Mouse (Mus musculus): Measurements from ENCODE around the gene Bud31. TPM values are rescaled to one million over a fixed set of nuclear protein-coding genes. Genes with fewer than 3 reads are reported as not detected.

The Bud31 gene
- total and polyA plus RNA-seq, 2 experiments from 2014 or later, result 61.2 to 119 TPM

GRCm38 (mm10) chr5:145114071-145114605, 26.0 kb upstream of the Bud31 start, which contains the start of gene Arpc1b:
Gene Arpc1b, plus strand, starts transcription at chr5:145114215.
- H3K4me2 ChIP-seq (ENCODE audit: low read depth, low read length), result peak within 1 kb of the TSS; percentile 64
- under 1% methylated on average over 33 of the region's 53 CpGs for WGBS

GRCm38 (mm10) chr5:145114606-145115473, 25.3 kb upstream of the Bud31 start:
- Histone ChIP-seq H3K4me1 (ENCODE audit: control insufficient read depth, insufficient read depth) (no peaks in the 10 kb centered on the region), H3K36me3 (replicated peaks; ENCODE audit: control insufficient read depth, insufficient read depth, low read length) (peaks cover 9% of the 10 kb centered on the region), H3K4me3 (ENCODE audit: low read depth, low read length) (peak overlapping the region; percentile 69), H3K4me2 (ENCODE audit: low read depth, low read length) (peak overlapping the region; percentile 64), H3K9me3 (replicated peaks; ENCODE audit: control insufficient read depth, low read length) (no peaks in the 10 kb centered on the region), H3K27ac (ENCODE audit: low read depth) (peak overlapping the region; percentile 72), H3K9ac (replicated peaks; ENCODE audit: low read depth, low read length) (peak overlapping the region; percentile 62), H3K27me3 (ENCODE audit: control insufficient read depth, insufficient read depth, low read length) (no peaks in the 10 kb centered on the region)
- WGBS, result 16% methylated on average over 25 of the region's 40 CpGs
- peak; percentile 42 for DNase-seq (ENCODE audit: low spot score)
- ATAC-seq (ENCODE audit: insufficient read depth, low read depth), result peak; percentile 50
- TF ChIP-seq CTCF (IDR thresholded peaks at IDR 0.05; ENCODE audit: low read depth) (no peak), EP300 (IDR thresholded peaks at IDR 0.05; ENCODE audit: low read depth) (no peak)

More at GRCm38 (mm10) chr5:145114071-145114605, 26.0 kb upstream of the Bud31 start, which contains the start of gene Arpc1b:
- Histone ChIP-seq H3K9ac (replicated peaks; ENCODE audit: low read depth, low read length) (peak within 1 kb of the TSS; percentile 62), H3K4me1 (ENCODE audit: control insufficient read depth, insufficient read depth) (no peaks in the 10 kb centered on the region), H3K4me3 (ENCODE audit: low read depth, low read length) (peak within 1 kb of the TSS; percentile 69), H3K36me3 (replicated peaks; ENCODE audit: control insufficient read depth, insufficient read depth, low read length) (peaks cover 16% of the 10 kb centered on the region), H3K27ac (ENCODE audit: low read depth) (peak within 1 kb of the TSS; percentile 72), H3K27me3 (ENCODE audit: control insufficient read depth, insufficient read depth, low read length) (no peaks in the 10 kb centered on the region), H3K9me3 (replicated peaks; ENCODE audit: control insufficient read depth, low read length) (no peaks in the 10 kb centered on the region)
- peak; percentile 69 for ATAC-seq (ENCODE audit: insufficient read depth, low read depth)
- TF ChIP-seq CTCF (IDR thresholded peaks at IDR 0.05; ENCODE audit: low read depth) (no peak), EP300 (IDR thresholded peaks at IDR 0.05; ENCODE audit: low read depth) (no peak)
- DNase-seq (ENCODE audit: low spot score), result peak; percentile 67

GRCm38 (mm10) chr5:145115736-145116135, 24.4 kb upstream of the Bud31 start:
- DNase-seq (ENCODE audit: low spot score) (no peak), ATAC-seq (ENCODE audit: insufficient read depth, low read depth) (no peak)
- Histone ChIP-seq H3K27me3 (ENCODE audit: control insufficient read depth, insufficient read depth, low read length) (no peaks in the 10 kb centered on the region), H3K4me2 (ENCODE audit: low read depth, low read length) (peak overlapping the region; percentile 64), H3K9ac (replicated peaks; ENCODE audit: low read depth, low read length) (no peak overlapping the region), H3K36me3 (replicated peaks; ENCODE audit: control insufficient read depth, insufficient read depth, low read length) (0 out of 2 replicates have a peak, but pooled peaks cover under 1% of the 10 kb centered on the region), H3K9me3 (replicated peaks; ENCODE audit: control insufficient read depth, low read length) (no peaks in the 10 kb centered on the region), H3K4me1 (ENCODE audit: control insufficient read depth, insufficient read depth) (0 out of 2 replicates have a peak, but pooled peaks cover 4% of the 10 kb centered on the region), H3K27ac (ENCODE audit: low read depth) (peak overlapping the region; percentile 87), H3K4me3 (ENCODE audit: low read depth, low read length) (peak overlapping the region; percentile 69)
- 77% methylated on average over 5 of the region's 5 CpGs for WGBS
- no peak for TF ChIP-seq CTCF (IDR thresholded peaks at IDR 0.05; ENCODE audit: low read depth)
- TF ChIP-seq EP300 (IDR thresholded peaks at IDR 0.05; ENCODE audit: low read depth), result no peak

- 37% methylated on average over 4 of the region's 4 CpGs for WGBS
- Histone ChIP-seq H3K36me3 (replicated peaks; ENCODE audit: control insufficient read depth, insufficient read depth, low read length) (no peaks in the 10 kb centered on the region), H3K4me1 (ENCODE audit: control insufficient read depth, insufficient read depth) (0 out of 2 replicates have a peak, but pooled peaks cover 5% of the 10 kb centered on the region), H3K27me3 (ENCODE audit: control insufficient read depth, insufficient read depth, low read length) (no peaks in the 10 kb centered on the region), H3K9me3 (replicated peaks; ENCODE audit: control insufficient read depth, low read length) (no peaks in the 10 kb centered on the region), H3K4me2 (ENCODE audit: low read depth, low read length) (peak overlapping the region; percentile 64), H3K4me3 (ENCODE audit: low read depth, low read length) (peak overlapping the region; percentile 69; the same call in 1 of the 2 replicates), H3K27ac (ENCODE audit: low read depth) (peak overlapping the region; percentile 87), H3K9ac (replicated peaks; ENCODE audit: low read depth, low read length) (no peak overlapping the region)
- TF ChIP-seq EP300 (IDR thresholded peaks at IDR 0.05; ENCODE audit: low read depth), result peak; percentile 44; the same call in 1 of the 2 replicates
- no peak for TF ChIP-seq CTCF (IDR thresholded peaks at IDR 0.05; ENCODE audit: low read depth)
- DNase-seq (ENCODE audit: low spot score) (peak; percentile 82), ATAC-seq (ENCODE audit: insufficient read depth, low read depth) (peak; percentile 55)
Measured at GRCm38 (mm10) chr5:145116316-145116715, 23.8 kb upstream of the Bud31 start.

GRCm38 (mm10) chr5:145116916-145117315, 23.2 kb upstream of the Bud31 start:
- 0 out of 2 replicates have a peak, but pooled peaks cover 5% of the 10 kb centered on the region for H3K4me1 ChIP-seq (ENCODE audit: control insufficient read depth, insufficient read depth)
- peak; percentile 39 for ATAC-seq (ENCODE audit: insufficient read depth, low read depth)
- no peak overlapping the region; the same call in 1 of the 2 replicates for H3K9ac ChIP-seq (replicated peaks; ENCODE audit: low read depth, low read length)
- WGBS, result 35% methylated on average over 10 of the region's 10 CpGs
- no peak for TF ChIP-seq EP300 (IDR thresholded peaks at IDR 0.05; ENCODE audit: low read depth)
- peak; percentile 60 for TF ChIP-seq CTCF (IDR thresholded peaks at IDR 0.05; ENCODE audit: low read depth)
- no peaks in the 10 kb centered on the region for H3K27me3 ChIP-seq (ENCODE audit: control insufficient read depth, insufficient read depth, low read length)
- H3K4me2 ChIP-seq (ENCODE audit: low read depth, low read length), result peak overlapping the region; percentile 34
- DNase-seq (ENCODE audit: low spot score), result no peak
- no peaks in the 10 kb centered on the region for H3K36me3 ChIP-seq (replicated peaks; ENCODE audit: control insufficient read depth, insufficient read depth, low read length)
- H3K9me3 ChIP-seq (replicated peaks; ENCODE audit: control insufficient read depth, low read length), result no peaks in the 10 kb centered on the region
- H3K27ac ChIP-seq (ENCODE audit: low read depth), result peak overlapping the region; percentile 87
- 0 out of 2 replicates have a peak overlapping the region, but pooled peaks have one; percentile 4 for H3K4me3 ChIP-seq (ENCODE audit: low read depth, low read length)

All from heart, postnatal 0 days (tissue).